Mouse (Mus musculus): ENCODE measurements at regions not wholly inside any gene's neighbourhood (a gene's known extent, or its start where the extent isn't known, plus 50 kb on each side); places are given as distances from the start of the nearest gene placed in this dataset.

GRCm38 (mm10) chr4:87665149-87665548 lies 368.0 kb downstream of the Mllt3 start:
- Histone ChIP-seq H3K9ac (replicated peaks; ENCODE audit: low read depth, low read length) (no peak overlapping the region), H3K4me3 (ENCODE audit: low read depth, low read length) (no peak overlapping the region), H3K36me3 (replicated peaks; ENCODE audit: control insufficient read depth, insufficient read depth, low read length) (no peaks in the 10 kb centered on the region), H3K9me3 (replicated peaks; ENCODE audit: control insufficient read depth, low read length) (no peaks in the 10 kb centered on the region), H3K27me3 (ENCODE audit: control insufficient read depth, insufficient read depth, low read length) (no peaks in the 10 kb centered on the region), H3K4me1 (ENCODE audit: control insufficient read depth, insufficient read depth) (peaks cover 4% of the 10 kb centered on the region; the same call in 1 of the 2 replicates), H3K4me2 (ENCODE audit: low read depth, low read length) (no peak overlapping the region), H3K27ac (ENCODE audit: low read depth) (no peak overlapping the region)
- WGBS: 54% methylated on average over 6 of the region's 6 CpGs
- ATAC-seq (ENCODE audit: insufficient read depth, low read depth) (no peak), DNase-seq (ENCODE audit: low spot score) (peak; percentile 16)
- peak; percentile 39; the same call in 1 of the 2 replicates for TF ChIP-seq EP300 (IDR thresholded peaks at IDR 0.05; ENCODE audit: low read depth)
- TF ChIP-seq CTCF (IDR thresholded peaks at IDR 0.05; ENCODE audit: low read depth): no peak

DNA sequence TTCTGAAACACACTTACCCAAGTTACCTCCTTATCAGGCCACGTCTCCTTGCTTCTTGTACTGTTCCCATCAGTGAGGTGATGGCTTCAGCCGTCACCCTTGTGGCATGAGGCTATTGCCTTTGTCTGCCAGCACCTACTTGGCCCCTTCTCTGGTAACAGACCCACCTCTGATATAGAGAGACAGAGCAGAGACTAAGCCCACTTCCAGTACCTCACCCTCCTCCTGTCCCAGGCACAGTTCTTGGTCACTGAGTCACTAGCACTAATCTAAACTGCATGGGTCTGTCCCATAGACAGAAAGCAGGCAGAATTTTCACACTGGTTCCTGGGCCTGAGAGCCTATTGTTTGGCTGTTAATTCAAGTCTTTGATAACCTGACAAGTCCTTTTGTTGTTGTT lies 370.3 kb downstream of the Mllt3 start:
- Histone ChIP-seq H3K4me1 (ENCODE audit: control insufficient read depth, insufficient read depth) (peaks cover 11% of the 10 kb centered on the region; the same call in 1 of the 2 replicates), H3K4me2 (ENCODE audit: low read depth, low read length) (no peak overlapping the region), H3K9me3 (replicated peaks; ENCODE audit: control insufficient read depth, low read length) (no peaks in the 10 kb centered on the region), H3K36me3 (replicated peaks; ENCODE audit: control insufficient read depth, insufficient read depth, low read length) (no peaks in the 10 kb centered on the region), H3K9ac (replicated peaks; ENCODE audit: low read depth, low read length) (no peak overlapping the region), H3K4me3 (ENCODE audit: low read depth, low read length) (no peak overlapping the region), H3K27ac (ENCODE audit: low read depth) (no peak overlapping the region), H3K27me3 (ENCODE audit: control insufficient read depth, insufficient read depth, low read length) (no peaks in the 10 kb centered on the region)
- no peak for DNase-seq (ENCODE audit: low spot score)
- ATAC-seq (ENCODE audit: insufficient read depth, low read depth): no peak
- TF ChIP-seq CTCF (IDR thresholded peaks at IDR 0.05; ENCODE audit: low read depth) (no peak), EP300 (IDR thresholded peaks at IDR 0.05; ENCODE audit: low read depth) (no peak)
- WGBS: 45% methylated on average over 2 of the region's 2 CpGs

- H3K27ac ChIP-seq (ENCODE audit: low read depth): no peak overlapping the region
Observed at GRCm38 (mm10) chr4:87658316-87658715, 374.8 kb downstream of the Mllt3 start.

GRCm38 (mm10) chr4:87657855-87658254 lies 375.3 kb downstream of the Mllt3 start:
- no peak for TF ChIP-seq CTCF (IDR thresholded peaks at IDR 0.05; ENCODE audit: low read depth)
- TF ChIP-seq EP300 (IDR thresholded peaks at IDR 0.05; ENCODE audit: low read depth): no peak
- H3K4me1 ChIP-seq (ENCODE audit: control insufficient read depth, insufficient read depth): peaks cover 12% of the 10 kb centered on the region
- H3K4me3 ChIP-seq (ENCODE audit: low read depth, low read length): no peak overlapping the region
- ATAC-seq (ENCODE audit: insufficient read depth, low read depth): no peak
- no peak overlapping the region for H3K27ac ChIP-seq (ENCODE audit: low read depth)
- H3K36me3 ChIP-seq (replicated peaks; ENCODE audit: control insufficient read depth, insufficient read depth, low read length): no peaks in the 10 kb centered on the region
- WGBS: 32% methylated on average over 2 of the region's 2 CpGs
- H3K4me2 ChIP-seq (ENCODE audit: low read depth, low read length): no peak overlapping the region; the same call in 1 of the 2 replicates
- no peak overlapping the region for H3K9ac ChIP-seq (replicated peaks; ENCODE audit: low read depth, low read length)
- no peaks in the 10 kb centered on the region for H3K9me3 ChIP-seq (replicated peaks; ENCODE audit: control insufficient read depth, low read length)
- no peak for DNase-seq (ENCODE audit: low spot score)
- no peaks in the 10 kb centered on the region for H3K27me3 ChIP-seq (ENCODE audit: control insufficient read depth, insufficient read depth, low read length)

More at GRCm38 (mm10) chr4:87658316-87658715, 374.8 kb downstream of the Mllt3 start:
- no peak overlapping the region for H3K4me2 ChIP-seq (ENCODE audit: low read depth, low read length)
- H3K36me3 ChIP-seq (replicated peaks; ENCODE audit: control insufficient read depth, insufficient read depth, low read length): no peaks in the 10 kb centered on the region
- no peak overlapping the region for H3K4me3 ChIP-seq (ENCODE audit: low read depth, low read length)
- H3K27me3 ChIP-seq (ENCODE audit: control insufficient read depth, insufficient read depth, low read length): no peaks in the 10 kb centered on the region
- DNase-seq (ENCODE audit: low spot score): no peak
- H3K9ac ChIP-seq (replicated peaks; ENCODE audit: low read depth, low read length): no peak overlapping the region
- H3K4me1 ChIP-seq (ENCODE audit: control insufficient read depth, insufficient read depth): peaks cover 12% of the 10 kb centered on the region
- TF ChIP-seq CTCF (IDR thresholded peaks at IDR 0.05; ENCODE audit: low read depth) (no peak), EP300 (IDR thresholded peaks at IDR 0.05; ENCODE audit: low read depth) (no peak)
- H3K9me3 ChIP-seq (replicated peaks; ENCODE audit: control insufficient read depth, low read length): no peaks in the 10 kb centered on the region
- ATAC-seq (ENCODE audit: insufficient read depth, low read depth): no peak
- 44% methylated on average over 4 of the region's 4 CpGs for whole genome bisulfite sequencing

DNA sequence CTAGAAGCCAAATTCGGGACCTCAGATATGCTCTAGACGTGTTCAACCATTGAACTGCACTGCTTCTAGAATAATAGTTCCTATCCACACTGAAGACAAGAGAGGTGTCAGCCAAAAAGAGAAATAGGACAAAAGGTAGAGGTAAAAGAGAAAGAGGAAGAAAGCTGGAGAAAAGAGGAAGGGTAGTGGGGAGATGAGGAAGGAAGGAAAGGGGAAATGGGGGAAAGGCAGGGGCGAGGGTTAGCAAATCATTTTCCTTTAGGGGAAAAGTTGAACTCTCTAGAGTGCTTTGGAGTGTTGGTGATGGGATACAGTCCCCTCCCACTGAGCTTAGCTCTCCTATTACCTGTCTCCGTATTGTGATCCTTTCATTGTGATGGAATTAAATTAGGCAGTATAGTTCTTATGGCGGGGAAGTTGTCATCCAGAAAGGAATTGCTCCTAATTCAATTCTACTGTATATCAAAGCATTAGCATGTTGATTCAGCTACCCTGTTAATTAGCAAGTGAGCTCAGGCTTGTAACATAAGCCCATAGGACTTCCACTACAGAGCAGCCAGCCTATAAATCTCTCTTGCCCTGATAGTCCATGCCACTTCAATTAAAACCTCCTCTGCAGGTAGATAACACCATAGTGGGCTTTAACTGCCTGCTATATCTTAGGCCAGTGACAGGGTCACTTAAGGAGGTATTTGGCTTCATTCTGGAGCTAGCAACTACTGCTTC lies 379.6 kb downstream of the Mllt3 start:
- WGBS: 76% methylated on average over 5 of the region's 5 CpGs
- no peak for DNase-seq (ENCODE audit: low spot score)
- no peak for TF ChIP-seq EP300 (IDR thresholded peaks at IDR 0.05; ENCODE audit: low read depth)
- no peak for TF ChIP-seq CTCF (IDR thresholded peaks at IDR 0.05; ENCODE audit: low read depth)
- ATAC-seq (ENCODE audit: insufficient read depth, low read depth): no peak
- Histone ChIP-seq H3K4me3 (ENCODE audit: low read depth, low read length) (no peak overlapping the region), H3K9ac (replicated peaks; ENCODE audit: low read depth, low read length) (no peak overlapping the region), H3K27ac (ENCODE audit: low read depth) (no peak overlapping the region), H3K4me1 (ENCODE audit: control insufficient read depth, insufficient read depth) (peaks cover 12% of the 10 kb centered on the region), H3K36me3 (replicated peaks; ENCODE audit: control insufficient read depth, insufficient read depth, low read length) (no peaks in the 10 kb centered on the region), H3K9me3 (replicated peaks; ENCODE audit: control insufficient read depth, low read length) (no peaks in the 10 kb centered on the region), H3K27me3 (ENCODE audit: control insufficient read depth, insufficient read depth, low read length) (no peaks in the 10 kb centered on the region), H3K4me2 (ENCODE audit: low read depth, low read length) (no peak overlapping the region)
